Mouse (Mus musculus) layer of hippocampus, adult 8-10 months (tissue): ENCODE data around the gene Sgca. TPM values are rescaled to one million over a fixed set of nuclear protein-coding genes. Genes with fewer than 3 reads are reported as not detected.
A peak's percentile ranks its signal among the peaks of the same experiment; 100 is the strongest.

Experiments
- DNase-seq, 2 experiments: peaks; one replicate each; pipeline ENCODE4 v3.0.0; 2022; ENCODE audit warnings: low spot score in 2 of 2
- total RNA-seq, 4 experiments: library from RNA; stranded (reverse); gene quantifications; 2 replicates each; pipeline ENCODE4 v1.2.4; 2022

The Sgca gene
- total RNA-seq, 4 experiments from 2014 or later = 0.23 to 0.56 TPM; not detected in 2

DNA sequence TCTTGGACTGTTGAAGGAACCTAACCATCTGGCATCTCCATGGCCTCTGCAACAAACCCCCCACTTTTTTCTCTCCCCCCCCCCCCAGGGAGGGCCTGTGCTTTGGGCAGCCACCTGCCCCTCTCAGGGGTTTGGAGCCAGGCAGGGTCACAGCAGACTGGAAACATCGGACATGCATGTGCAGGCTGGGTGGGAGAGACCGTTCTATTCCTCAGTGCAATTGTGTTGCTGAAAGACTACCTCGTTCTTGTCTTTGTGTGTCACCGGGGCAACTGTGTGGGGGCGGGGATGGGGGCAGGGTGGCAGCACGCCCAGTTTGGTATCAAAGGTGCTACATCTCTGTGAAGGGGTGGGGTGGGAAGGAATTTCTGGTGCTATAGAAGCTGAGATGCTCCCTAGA, 24.0 kb downstream of the Sgca start:
- DNase-seq = no peak

DNA sequence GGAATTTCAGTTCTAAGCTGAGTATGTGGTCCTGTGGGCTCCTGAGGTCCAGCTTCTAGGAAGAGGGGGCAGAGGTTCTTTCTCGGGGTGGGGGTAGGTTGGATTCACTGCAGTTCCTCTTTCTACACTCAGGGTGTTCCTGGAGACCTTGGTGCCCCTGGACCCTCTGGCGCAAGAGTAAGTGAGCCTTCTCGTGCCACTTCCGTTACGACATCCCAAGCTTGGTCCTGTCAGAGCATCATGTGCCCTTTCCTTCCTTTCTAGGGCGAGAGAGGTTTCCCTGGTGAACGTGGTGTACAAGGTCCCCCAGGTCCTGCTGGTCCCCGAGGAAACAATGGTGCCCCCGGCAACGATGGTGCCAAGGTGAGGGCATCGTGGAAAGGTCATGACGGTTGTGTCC, 30.9 kb downstream of the Sgca start:
- no peak for DNase-seq

- no peak for DNase-seq
Measured at GRCm38 (mm10) chr11:94944295-94944694, 31.8 kb downstream of the Sgca start.

GRCm38 (mm10) chr11:94943054-94943453, 33.1 kb downstream of the Sgca start:
- DNase-seq = no peak

GRCm38 (mm10) chr11:94942282-94943023, 33.7 kb downstream of the Sgca start:
- peak in 1 of 2 experiments; percentile 48 for DNase-seq

- no peak for DNase-seq
Measured at GRCm38 (mm10) chr11:94941776-94942175, 34.4 kb downstream of the Sgca start.

- DNase-seq = no peak
Measured at GRCm38 (mm10) chr11:94941121-94941520, 35.0 kb downstream of the Sgca start.

GRCm38 (mm10) chr11:94939280-94939679, 36.8 kb downstream of the Sgca start:
- peak; percentile 40 to 79 for DNase-seq

DNA sequence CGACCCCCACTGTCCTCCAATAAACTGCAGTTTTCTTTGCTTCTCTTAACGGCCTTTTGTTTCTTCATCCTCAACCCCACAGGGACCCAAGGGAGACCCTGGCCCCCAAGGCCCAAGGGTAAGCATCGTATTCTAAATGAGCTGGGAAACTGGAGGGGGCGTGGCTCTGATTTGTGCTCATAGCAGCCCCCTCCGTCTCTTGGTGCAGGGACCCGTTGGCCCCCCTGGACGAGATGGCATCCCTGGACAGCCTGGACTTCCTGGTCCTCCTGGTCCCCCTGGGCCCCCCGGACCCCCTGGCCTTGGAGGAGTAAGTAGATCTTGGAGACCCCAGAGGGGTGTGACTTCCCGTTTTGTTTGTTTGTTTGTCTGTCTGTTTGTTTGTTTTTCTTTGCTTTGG, 37.8 kb downstream of the Sgca start:
- DNase-seq = no peak

- no peak for DNase-seq
Measured at GRCm38 (mm10) chr11:94937787-94938186, 38.3 kb downstream of the Sgca start.

DNA sequence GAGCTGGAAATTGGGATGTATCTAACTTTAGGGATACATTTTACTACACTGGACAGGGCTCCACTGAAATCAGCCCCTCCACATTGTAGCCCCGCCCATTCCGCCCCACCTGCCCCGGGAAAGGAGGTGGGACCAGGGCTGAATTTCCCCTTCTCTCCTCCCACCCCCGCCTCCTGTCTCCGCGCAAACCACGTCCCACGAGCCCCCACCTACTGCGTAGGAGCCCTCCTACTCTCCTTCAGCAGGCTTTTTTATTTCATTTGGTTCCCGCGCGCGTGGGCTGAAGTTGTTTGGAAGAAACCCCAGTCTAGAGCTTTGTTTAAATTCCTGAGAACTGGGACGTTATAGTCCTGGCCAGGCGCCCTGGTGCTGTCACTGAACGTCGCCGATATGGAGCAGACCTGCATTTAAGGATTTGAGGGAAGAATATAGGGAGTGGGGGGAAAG, 38.8 kb downstream of the Sgca start:
- peak; percentile 38 to 61 for DNase-seq

GRCm38 (mm10) chr11:94936851-94937295, 39.3 kb downstream of the Sgca start:
- DNase-seq = peak; percentile 80 to 87

- no peak for DNase-seq
Measured at GRCm38 (mm10) chr11:94936045-94936444, 40.1 kb downstream of the Sgca start, which contains the start of gene Col1a1. TSS of gene Col1a1 (plus strand) at chr11:94936224.

GRCm38 (mm10) chr11:94934526-94934925, 41.6 kb downstream of the Sgca start:
- DNase-seq = no peak

GRCm38 (mm10) chr11:94933584-94933983, 42.5 kb downstream of the Sgca start:
- DNase-seq = no peak

DNA sequence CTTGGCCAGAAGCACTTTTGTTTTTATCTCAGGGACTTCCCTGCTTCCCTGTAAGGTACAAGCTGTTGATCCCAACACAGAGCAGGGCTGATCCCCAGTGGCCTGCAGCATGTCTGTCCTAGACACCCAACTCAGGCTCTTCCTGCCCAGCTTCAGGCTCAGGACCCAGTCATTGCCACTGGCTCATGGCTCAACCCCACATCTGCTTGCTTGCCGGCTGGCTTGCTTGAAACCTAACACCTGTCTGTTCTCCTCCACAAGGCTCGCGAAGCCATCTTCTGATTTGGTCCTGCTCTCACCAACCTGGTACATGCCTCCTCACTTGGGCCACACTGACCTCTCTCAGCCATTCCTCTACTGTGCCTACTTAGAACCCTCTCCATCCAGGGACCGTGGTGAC, 46.0 kb downstream of the Sgca start:
- DNase-seq = no peak

DNA sequence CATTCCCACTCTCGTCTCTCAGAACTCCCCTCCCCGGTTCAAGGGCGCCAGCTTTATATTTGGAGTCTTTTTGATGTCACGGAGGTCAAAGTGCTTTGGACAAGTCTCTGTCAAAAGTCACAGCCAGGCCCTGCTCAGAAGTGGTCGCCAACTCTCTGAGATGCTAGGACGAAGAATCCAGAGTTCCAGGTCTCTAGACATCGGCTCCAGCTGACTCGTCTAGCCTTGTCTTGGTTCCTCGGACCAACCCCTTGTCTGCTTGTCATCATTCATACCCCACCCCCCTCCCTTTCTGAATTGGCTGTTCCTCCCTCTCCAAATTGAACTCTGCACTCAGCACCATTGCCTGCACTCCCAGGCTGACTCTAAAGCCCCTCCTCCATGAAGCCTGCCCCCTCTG, 46.5 kb downstream of the Sgca start:
- DNase-seq = no peak

DNA sequence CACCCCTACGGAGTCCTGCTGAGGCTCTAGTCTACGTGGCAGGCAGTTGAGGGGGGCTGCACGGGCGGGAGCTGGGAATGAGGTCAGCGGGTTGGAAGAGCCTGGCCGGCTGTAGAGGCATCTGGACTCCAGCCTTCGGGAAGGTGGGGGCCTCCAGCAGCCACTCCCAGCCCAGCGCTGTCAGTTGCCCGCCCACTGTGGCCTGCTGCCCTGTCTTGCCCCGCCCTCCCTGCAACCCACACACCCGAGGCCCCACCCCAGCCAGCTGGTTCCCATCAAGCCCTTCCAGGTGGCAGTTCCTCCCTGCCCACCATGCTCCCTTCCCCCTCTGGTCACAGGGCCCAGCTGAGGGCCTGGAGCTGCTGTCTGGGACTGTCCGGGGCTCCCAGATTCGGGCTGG, 47.3 kb downstream of the Sgca start:
- no peak for DNase-seq

GRCm38 (mm10) chr11:94927771-94928291, 48.3 kb downstream of the Sgca start:
- DNase-seq = no peak

GRCm38 (mm10) chr11:94926431-94926830, 49.7 kb downstream of the Sgca start:
- no peak for DNase-seq

- no peak for DNase-seq
Measured at GRCm38 (mm10) chr11:94924977-94925376, 51.1 kb downstream of the Sgca start.

DNA sequence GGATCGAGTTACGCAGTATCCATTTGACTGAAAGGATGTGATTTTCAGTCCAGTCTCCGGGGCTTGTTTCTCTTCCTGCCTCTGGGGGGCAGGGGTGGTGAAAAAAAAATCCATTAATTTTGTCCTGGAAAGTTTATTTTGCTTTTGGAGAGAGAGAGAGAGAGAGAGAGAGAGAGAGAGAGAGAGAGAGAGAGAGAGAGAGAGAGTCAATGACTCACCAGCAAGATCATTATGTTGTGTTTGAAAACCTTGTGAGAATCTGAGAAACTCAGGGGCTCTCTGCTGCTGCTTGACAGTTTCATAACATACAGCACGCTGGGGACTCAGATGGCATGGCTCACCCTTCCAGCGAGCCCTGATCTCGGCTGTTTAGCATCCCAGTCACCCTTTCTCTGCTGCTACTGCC, 55.1 kb downstream of the Sgca start:
- DNase-seq = no peak

GRCm38 (mm10) chr11:94917717-94918116, 58.4 kb downstream of the Sgca start:
- no peak for DNase-seq
